Mouse (Mus musculus) lung, postnatal 0 days (tissue): Measurements from ENCODE around the gene Dagla.

Experiments
- CTCF ChIP-seq: IDR thresholded peaks from 2 replicates; pipeline ENCODE4 v1.5.1; 2016; ENCODE audit warnings: antibody characterized with exemption, mild to moderate bottlenecking
- EP300 ChIP-seq: IDR thresholded peaks from 2 replicates; pipeline ENCODE4 v1.6.1; 2016; ENCODE audit warnings: antibody characterized with exemption, mild to moderate bottlenecking, control low read depth

DNA sequence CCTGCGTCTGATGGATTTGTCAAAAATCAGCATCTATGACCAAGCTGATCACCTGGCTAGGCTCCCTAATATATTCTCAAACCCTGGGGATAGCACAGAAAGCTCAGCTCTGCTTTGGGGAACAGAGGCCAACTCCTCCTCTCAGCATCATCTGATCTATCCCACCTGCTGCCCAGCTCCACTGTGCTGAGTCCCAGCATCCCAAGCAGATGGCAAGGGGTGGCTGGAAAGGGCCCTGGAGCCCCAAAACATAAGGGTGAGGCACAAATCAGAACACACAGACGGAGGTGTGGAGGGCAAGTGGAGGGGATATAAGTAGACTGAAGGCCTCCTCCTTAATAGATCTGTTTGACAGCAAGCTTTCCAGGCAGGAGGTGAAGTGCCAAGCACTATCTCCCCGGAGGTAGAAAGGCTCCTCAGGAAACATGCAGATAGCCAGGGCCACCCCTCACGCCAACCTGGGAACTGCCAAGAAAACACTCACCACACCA is 2.8 kb downstream of the Dagla start:
- no peak for TF ChIP-seq CTCF
- TF ChIP-seq EP300: no peak
